Mouse (Mus musculus) embryonic fibroblast, embryonic 13.5 days (primary cell): ENCODE measurements around the gene Thbs3.

Experiments used
- CTCF ChIP-seq: IDR thresholded peaks from 2 replicates; pipeline ENCODE4 v1.5.1; 2011; ENCODE audit warnings: mild to moderate bottlenecking, control low read depth, low read length, moderate library complexity, borderline replicate concordance; ENCODE audit not compliant: insufficient read depth
- POLR2A ChIP-seq: IDR thresholded peaks from 2 replicates; pipeline ENCODE4 v1.6.1; 2011; ENCODE audit warnings: low read depth, mild to moderate bottlenecking, control low read depth, low read length, moderate library complexity

GRCm38 (mm10) chr3:89183959-89184315 lies 31.0 kb upstream of the Thbs3 start:
- TF ChIP-seq CTCF (no peak), POLR2A (no peak)
